Mouse (Mus musculus) lung, adult 2 months (tissue): ENCODE data around the gene Mgst3.

Source experiments
- CTCF ChIP-seq: fragments of 200-500 bp; IDR thresholded peaks from 2 replicates; pipeline ENCODE4 v1.5.1; 2011; ENCODE audit warnings: mild to moderate bottlenecking, low read length, control low read depth; ENCODE audit not compliant: insufficient read depth
- POLR2A ChIP-seq: fragments of 200-500 bp; IDR thresholded peaks from 2 replicates; pipeline ENCODE4 v1.6.1; 2011; ENCODE audit warnings: low read depth, mild to moderate bottlenecking, control low read depth, low read length, borderline replicate concordance; ENCODE audit errors: extremely low read depth

- TF ChIP-seq CTCF (peak; percentile 99), POLR2A (peak; percentile 22; the same call in 1 of the 2 replicates)
These were observed 23.7 kb downstream of the Mgst3 start for GRCm38 (mm10) chr1:167369905-167370304.
